Mouse (Mus musculus) ES-Bruce4 (cell line): ENCODE measurements around the gene Iffo2.

Source experiments
- CTCF ChIP-seq: IDR thresholded peaks from one replicate; pipeline ENCODE4 v1.8.1; 2011; ENCODE audit warnings: low read depth, low read length
- POLR2A ChIP-seq: IDR thresholded peaks from one replicate; pipeline ENCODE4 v1.8.1; 2011; ENCODE audit warnings: low read length; ENCODE audit not compliant: insufficient read depth

DNA sequence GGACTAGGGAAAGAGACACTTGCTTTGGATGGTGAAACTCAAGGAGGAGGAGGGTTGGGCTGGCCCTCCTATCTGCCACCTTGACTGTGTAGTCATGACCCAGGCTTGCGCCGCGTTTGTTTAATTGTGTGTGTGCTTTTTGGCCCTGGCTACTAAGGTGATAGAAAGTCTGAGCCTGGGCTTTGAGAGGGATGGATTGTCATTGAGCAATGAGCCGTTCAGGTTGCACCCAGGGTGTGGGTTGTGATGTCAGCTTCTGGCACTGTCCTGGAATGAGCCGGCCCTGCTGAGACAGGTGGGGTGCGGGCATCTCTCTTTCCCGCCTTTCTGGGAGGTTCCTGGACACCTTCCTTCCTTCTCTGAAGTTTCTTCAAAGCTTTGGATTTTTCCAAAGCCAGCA lies 46.7 kb downstream of the Iffo2 start:
- no peak for TF ChIP-seq POLR2A
- TF ChIP-seq CTCF = no peak
